Mouse (Mus musculus) induced T-regulatory cell, adult 2 months (primary cell): ENCODE results near the gene Hcar2.

ENCODE experiments used
- DNase-seq: peaks from one replicate; pipeline ENCODE4 v3.0.0-alpha.2; 2012; ENCODE audit warnings: low read depth

The Hcar2 gene

DNA sequence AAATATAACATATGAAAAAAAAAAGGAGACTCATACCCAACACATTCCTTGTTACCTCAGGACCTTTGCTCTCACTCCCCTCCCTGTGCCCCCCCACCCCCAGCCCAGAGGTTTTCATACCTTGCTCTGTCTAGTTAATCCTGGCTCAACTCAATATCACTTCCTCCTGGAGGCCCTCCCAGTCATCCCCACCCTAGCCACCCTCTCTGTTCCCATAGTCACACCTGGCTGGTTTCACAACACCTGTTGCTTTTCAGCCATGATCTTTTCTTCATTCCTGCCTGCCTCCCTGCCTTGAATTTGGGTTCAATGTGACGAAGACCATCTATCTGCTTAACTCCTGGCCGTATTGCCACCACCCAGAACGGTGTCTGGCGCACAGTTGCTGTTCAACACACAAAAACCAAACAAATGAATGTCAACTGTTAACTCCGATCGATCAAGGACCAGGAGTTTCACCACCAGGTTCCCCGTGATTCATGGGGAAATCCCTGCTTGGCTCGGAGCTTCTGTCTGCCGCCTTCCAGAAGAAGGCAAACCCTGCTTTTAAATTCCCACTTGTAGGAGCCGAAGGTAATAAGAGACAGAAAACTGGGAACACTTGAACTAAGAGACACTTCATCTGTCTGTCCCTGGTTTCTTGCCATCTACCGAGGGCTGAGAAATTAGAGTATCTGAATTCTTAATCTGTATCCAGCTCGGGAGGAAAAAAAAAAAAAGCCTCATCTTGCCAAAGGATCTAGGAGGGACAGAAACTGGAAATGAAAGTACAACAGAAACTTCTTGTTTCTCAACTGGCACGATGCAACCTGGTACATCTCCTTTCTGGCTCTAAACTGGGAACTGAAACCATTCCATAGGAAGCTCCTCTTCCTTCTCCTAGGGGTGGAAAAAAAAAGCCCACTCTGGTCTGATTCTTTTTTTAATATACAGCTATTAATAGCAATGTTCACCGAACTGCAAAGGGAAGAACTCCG lies 2.6 kb downstream of the Hcar2 start:
- no peak for DNase-seq

DNA sequence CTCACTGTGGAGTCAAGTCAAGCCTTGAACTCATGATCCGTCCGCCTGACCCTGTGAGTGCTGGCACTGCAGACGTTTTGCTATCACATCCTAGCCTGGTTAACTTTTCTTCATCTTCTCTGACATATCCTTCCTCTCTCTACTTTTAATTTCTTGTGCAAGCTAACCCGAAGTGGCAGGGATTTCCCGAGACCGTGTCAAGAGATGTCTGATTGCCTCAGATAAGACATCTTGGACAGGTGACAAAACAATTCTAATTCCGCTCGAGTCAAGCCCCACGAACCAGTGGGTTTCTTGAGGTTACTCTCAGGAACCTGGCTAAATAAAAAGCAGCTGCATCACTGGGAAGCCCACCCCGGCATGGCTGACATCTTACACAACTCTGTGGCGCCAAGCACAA lies 6.5 kb downstream of the Hcar2 start:
- DNase-seq: peak; percentile 29

DNA sequence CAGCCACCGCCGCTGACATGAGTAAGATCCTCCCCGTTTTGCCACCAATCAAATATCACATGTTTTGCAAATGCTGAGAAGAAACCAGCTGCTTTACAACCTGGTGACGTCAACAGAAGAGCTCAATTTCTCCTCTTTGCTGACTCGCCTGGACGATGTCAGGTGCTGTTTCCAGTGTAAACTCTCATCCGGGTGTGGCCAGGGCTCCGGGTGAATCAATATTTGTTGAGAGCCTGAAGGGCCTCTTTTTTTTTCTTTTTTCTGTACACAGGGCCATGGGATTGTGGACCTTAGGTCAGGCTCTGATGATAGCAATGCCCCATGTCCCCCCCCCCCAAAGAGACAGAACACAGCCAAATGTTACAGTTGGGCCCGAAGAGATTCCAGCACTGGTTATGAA lies 10.8 kb downstream of the Hcar2 start:
- no peak for DNase-seq

DNA sequence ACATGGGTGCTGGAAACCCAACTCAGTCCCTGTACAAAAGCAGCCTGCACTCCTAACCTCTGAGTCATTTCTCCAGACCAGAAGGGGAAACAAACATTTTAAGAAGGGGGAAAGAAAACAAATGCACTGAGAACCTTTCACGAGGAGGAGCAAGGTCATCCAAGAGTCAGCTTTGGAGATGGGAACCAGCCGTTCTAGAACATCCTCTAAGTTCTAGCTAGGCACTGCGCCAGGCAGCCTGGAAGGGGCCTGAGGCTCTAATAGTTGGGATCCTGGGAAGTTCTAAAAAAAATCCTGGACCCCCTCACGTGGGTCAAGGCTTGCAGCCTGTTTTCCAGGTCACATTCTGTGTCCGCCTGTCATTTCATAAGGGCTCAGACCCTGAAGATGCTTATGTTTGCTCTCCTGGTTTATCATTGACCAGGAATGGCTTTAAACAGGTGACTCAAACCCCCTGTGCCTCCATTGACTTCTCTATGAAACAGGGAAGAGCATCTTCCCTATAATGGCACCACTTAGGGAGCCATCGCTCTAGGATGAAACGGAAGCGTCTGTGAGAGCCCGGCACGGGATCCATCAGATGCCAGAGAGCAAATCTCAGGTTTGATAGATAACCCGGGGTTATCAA lies 11.3 kb downstream of the Hcar2 start:
- DNase-seq: no peak

DNA sequence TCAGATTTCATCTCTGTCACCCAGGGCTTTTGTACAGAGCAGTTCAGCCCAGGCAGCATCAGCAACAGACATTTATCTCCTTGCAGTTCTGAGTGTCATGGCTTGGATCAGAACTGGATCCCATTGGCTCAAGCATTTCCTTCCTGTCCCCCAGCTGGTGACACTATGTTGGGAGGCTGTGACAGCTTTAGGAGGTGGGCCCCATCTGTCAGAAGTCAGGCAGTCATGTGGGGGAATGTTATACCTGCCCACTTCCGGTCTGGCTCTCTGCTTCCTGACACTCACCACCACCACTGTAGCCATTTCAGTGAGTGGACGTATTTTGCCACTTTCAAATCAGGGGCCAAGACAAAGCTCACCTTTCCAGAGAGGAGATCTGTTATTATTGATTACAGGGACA lies 13.9 kb downstream of the Hcar2 start:
- peak; percentile 27 for DNase-seq

DNA sequence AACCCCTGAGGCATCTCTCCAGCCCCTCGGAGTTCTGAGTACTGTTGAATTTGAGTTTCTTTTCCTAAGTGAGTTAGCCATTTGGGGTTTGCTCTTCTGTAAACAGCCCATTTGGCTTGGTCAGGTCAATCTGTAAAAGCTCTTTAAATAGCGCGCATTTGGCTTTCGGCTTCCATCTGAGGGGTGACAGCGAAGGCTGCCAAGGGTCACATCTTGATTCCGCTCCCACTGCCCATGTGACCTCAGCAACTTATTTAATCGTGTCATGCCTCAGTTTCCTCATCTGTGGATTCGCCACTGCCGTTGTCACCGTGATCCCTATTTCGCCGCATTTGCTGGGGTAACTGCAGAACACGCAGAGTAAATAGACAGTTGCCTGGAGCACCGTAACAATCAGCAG lies 21.0 kb downstream of the Hcar2 start:
- DNase-seq: no peak

DNA sequence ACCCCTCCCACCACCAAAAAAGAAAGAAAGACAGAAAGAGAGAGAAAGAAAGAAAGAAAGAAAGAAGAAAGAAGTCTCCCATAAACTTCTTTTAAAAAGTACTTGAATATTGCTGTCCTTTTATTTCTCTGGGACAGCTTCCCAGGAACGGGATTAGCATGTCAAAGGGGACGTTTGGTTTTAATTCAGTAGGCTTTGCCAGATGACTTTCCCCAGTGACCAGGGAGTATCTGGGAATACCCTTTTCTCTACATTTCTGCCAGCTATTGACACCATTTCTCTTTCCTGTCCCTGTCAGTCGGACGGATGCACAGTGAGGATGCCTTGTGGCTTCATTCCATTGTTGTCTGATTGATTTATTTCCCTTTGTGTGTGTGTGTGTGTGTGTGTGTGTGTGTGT lies 21.5 kb downstream of the Hcar2 start:
- DNase-seq: no peak

DNA sequence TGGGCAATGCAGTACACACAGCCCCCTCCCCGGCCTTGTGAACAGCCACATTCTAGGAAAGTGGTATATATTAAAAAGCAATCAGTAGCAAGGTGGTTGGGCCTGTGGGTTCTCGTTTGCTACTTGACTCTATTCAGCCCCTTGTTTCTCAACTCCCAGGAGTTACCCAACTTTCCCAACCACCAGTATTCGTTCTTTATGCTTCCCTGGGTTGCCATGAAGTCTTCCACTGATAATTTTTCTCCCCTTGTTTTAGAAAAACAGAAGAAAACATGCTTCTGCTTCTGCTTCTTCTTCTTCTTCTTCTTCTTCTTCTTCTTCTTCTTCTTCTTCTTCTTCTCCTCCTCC lies 22.4 kb downstream of the Hcar2 start:
- no peak for DNase-seq

DNA sequence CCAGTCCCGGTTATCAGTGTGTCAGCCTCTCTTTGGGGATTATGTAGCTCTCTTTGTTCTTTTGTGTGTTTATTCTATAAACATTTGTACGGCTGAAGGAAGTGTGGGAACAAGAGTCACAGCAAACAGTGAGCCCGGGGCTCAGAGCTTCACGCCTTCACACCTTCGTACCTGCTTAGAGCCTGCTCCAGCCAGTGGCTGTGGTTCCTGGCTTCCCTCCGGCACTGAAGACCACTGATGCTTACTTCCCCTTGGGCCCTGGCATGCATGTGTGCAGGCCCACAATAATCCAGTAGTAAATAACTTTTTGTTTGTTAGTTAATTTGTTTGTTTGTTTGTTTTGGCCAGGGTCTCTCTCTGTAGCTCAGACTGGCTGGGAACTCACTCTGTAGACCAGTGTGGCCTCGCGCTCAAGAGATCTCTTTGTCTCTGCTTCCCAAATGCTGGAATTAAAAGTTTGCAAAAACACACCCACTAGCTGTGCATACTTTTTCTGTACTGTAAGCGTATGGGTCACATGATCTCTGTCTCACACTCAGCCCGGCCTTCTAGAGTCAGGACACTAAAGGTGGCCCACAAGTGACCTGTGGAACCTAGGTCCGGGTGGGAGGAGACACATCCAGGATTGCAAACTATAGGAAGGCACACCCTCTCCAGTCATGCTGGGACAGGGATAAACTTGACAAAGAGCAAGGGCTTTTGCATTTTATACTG lies 22.9 kb downstream of the Hcar2 start:
- no peak for DNase-seq

DNA sequence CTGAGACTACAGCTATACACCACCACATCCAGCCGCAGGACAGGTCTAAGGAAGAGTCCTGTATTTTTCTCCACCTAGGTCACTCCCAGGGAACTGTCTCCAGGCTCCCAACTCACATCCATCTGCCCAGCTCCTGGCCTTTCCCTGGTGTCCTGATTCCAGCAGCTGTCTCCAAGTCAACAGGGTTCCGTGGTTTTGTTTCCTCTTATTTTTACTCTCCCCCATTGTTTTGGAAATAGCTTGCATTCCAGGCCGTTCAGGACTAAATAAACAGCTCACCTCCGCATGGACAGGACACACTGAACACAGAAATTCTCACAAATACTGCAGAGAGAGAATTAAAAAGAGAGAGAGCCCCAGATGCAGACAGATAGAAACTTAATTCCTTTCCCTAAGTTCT lies 27.9 kb downstream of the Hcar2 start:
- no peak for DNase-seq

DNA sequence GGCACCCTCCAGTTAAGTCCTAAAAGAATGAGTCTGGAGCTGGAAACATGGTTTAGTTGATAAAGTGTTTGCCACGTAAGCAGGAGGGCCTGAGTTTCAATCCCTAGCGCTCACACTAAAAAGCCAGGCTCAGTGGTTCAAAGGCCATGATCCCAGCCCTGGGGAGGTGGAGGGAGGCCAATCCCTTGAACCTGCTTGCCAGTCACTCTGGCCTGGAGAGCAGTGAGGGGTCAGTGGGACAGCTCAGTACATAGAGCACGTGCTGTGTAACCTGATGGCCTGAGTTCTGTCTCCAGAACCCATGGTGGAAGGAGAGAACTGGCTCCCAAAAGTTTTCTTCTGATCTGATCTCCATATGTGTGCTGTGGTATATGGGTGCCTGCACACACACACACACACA lies 30.5 kb downstream of the Hcar2 start:
- DNase-seq: no peak

DNA sequence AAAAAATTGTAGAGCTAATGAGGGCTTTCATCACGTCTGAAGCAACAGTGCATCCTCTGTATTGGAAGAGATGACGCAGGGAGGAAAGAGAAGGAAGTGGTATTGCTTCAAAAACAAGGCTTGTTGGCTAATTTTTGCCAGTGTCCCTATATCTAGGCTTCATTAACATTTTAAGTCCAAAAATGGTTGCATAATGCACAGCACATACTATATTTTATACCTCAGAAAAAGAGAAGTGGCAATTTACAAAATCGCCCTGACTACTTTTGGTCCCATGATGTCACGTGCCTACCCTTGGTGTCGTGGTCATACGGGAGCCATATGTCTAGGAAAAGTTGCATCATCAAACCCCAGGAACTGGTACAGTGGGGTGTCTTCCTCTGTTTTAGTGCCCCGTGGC lies 33.0 kb downstream of the Hcar2 start:
- DNase-seq: no peak

DNA sequence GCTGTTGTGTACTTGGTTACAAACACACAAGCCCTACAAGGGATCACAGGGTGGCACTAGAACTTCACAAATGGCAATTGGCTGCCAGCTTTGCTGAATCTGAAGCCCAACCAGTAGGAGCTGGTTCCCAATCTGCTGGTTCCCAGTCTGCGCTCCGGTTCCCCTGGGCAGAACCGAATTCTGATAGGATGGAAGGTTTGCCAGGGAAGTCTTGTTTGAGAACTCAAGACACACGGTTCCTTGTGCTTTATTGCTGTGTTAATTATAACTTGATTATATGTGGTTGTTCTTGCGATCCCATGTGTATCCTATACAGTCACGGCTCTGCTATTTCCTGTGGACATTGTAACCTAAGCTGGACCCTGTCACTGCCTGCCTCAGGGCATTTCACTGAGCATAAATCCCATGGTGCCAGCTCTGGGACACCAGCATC lies 37.6 kb downstream of the Hcar2 start:
- no peak for DNase-seq

DNA sequence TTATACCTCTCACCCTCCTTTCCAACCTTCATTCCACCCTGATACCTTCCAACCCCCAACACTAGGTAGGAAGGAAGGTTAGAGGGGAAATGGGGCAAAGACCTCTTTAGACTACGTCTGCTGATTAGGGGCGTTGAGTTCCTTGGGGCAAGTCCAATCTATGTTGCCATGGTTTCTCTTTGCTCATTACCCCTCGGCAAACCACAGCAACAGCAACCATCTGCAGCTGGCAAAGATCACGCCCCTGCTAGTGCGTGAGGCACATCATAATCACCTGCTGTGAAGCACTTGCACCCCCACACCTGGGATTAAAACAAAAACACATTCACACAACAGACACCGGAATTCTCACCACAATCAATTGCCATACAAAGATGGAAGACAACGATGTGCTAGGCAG lies 42.6 kb downstream of the Hcar2 start:
- no peak for DNase-seq

DNA sequence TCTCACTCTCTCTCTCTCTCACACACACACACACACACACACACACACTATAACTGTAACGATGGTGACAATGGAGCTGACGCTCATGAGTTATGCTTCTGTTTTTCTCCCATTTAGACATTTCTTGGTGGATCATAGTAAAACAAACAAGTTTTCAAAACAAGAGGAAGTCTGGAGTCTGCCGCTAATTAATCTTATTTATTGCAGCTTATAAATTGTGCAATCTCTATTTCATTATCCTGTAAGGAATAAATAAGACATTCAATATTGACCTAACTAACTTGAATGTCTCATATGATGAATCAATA lies 44.1 kb downstream of the Hcar2 start:
- no peak for DNase-seq

DNA sequence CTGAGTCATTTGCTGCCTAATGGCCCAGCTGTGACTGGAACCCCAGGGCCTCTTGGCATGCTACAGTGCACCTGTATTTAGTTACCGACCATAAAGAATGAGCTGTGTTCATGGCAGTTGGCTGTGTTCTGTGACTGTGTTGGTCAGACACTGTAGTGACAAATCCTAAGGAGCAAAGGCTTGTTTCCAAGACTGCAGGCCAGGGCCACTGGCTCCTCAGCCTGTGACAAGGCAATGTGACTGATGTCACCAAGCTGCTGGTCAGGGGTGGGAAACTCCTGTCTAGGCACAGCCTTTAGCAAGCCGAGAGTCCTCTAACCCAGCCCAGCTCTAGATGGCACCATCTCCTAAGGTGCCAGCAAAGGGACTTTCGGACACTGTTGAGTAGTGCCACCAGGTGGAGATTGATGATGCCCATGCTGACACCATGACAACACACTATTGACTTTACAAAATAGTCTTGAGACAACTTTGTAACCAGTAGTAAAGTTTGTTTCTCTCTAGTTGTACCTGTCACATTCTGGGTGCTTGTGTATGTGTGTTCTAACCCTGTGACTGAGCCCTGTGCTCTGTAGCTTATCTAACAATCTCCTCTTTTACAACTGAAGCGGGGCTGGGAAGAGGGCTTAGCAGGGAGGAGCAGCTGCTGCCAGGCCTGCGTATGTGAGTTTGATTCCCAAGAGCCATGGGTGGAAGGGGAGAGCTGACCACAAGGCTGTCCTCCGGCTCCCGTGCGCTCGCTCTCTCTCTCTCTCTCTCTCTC lies 44.6 kb downstream of the Hcar2 start:
- DNase-seq: peak; percentile 53

DNA sequence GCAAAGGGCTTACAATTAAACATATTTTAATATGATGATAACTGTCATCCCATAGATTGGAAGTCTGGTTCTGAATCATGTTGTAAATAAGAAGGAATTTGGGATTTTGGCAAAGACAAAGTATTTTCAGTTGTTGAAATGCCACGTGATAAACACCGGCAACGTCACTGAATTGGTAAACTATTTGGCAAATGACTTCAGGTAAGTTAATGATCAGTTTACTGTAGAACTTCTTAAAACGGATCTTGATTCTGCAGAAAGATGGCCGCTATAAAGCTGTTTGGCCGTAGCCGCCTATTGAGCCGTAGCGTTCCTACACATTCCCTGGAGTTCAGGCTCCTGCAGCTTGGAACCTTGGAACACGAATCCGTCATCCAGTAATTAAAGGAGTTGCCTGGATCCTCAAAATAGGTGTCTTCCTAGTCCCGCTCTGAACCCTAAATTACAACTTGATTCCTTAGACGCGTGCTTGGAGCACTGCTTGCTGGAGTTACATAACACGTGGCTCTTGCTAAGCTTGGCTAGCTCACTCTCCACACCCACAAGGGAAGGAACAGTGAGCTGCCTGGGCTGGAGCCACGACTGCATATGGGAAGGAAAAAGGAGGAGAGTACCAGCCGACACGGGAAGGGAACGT lies 46.2 kb downstream of the Hcar2 start:
- no peak for DNase-seq

DNA sequence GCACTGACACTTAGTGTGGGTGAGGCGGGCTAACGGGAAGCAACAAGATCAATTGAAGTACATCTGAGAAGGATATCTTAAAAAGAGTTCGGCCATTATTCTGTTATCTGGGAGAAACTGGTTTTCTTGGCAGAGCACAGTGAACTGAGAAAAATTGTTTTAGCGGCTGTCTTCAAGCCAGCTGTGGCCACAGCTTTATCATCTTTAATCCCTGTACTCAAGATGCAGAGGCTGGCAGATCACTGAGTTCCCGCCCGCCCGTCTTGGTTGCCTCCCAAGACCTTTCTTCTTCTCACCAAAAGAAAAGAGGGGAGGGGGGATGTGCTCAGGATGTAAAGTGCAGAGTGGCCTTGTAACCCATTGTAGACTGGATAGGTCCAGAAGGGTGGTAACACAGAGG lies 48.4 kb downstream of the Hcar2 start:
- no peak for DNase-seq
